Mouse (Mus musculus): ENCODE data around the gene Auh. TPM values are rescaled to one million over a fixed set of nuclear protein-coding genes. Genes with fewer than 3 reads are reported as not detected.

Gene Auh
- polyA plus RNA-seq, 1 experiment from 2014 or later, result 33.7 TPM

GRCm38 (mm10) chr13:52863436-52863835, 66.0 kb downstream of the Auh start:
- Histone ChIP-seq H3K27me3 (ENCODE audit: control insufficient read depth, insufficient read depth, low read length) (no peaks in the 10 kb centered on the region), H3K4me3 (ENCODE audit: low read depth, low read length) (no peak overlapping the region), H3K4me2 (ENCODE audit: low read depth, low read length, severe bottlenecking) (no peak overlapping the region), H3K27ac (ENCODE audit: low read depth, low read length) (no peak overlapping the region), H3K9me3 (ENCODE audit: control insufficient read depth, low read length) (no peaks in the 10 kb centered on the region), H3K4me1 (replicated peaks; ENCODE audit: control insufficient read depth, insufficient read depth, low read length) (no peaks in the 10 kb centered on the region), H3K9ac (ENCODE audit: low read length) (no peak overlapping the region), H3K36me3 (ENCODE audit: control insufficient read depth, insufficient read depth, low read length) (no peaks in the 10 kb centered on the region; the same call in 1 of the 2 replicates)
- DNase-seq (ENCODE audit: low spot score) (no peak), ATAC-seq (replicated peaks; ENCODE audit: low FRiP score) (no peak)
- 94% methylated on average over 8 of the region's 8 CpGs for WGBS

- no peak overlapping the region for H3K4me3 ChIP-seq (ENCODE audit: low read depth, low read length)
- WGBS, result 84% methylated on average over 22 of the region's 22 CpGs
- H3K27ac ChIP-seq (ENCODE audit: low read depth, low read length), result no peak overlapping the region
- no peaks in the 10 kb centered on the region; the same call in 1 of the 2 replicates for H3K36me3 ChIP-seq (ENCODE audit: control insufficient read depth, insufficient read depth, low read length)
- H3K4me1 ChIP-seq (replicated peaks; ENCODE audit: control insufficient read depth, insufficient read depth, low read length), result no peaks in the 10 kb centered on the region
- H3K9me3 ChIP-seq (ENCODE audit: control insufficient read depth, low read length), result no peaks in the 10 kb centered on the region
- no peak for DNase-seq (ENCODE audit: low spot score)
- H3K9ac ChIP-seq (ENCODE audit: low read length), result no peak overlapping the region
- no peaks in the 10 kb centered on the region for H3K27me3 ChIP-seq (ENCODE audit: control insufficient read depth, insufficient read depth, low read length)
- H3K4me2 ChIP-seq (ENCODE audit: low read depth, low read length, severe bottlenecking), result no peak overlapping the region
- no peak for ATAC-seq (replicated peaks; ENCODE audit: low FRiP score)
These were observed 69.3 kb downstream of the Auh start for GRCm38 (mm10) chr13:52860006-52860685.

- Histone ChIP-seq H3K4me3 (ENCODE audit: low read depth, low read length) (no peak overlapping the region), H3K4me2 (ENCODE audit: low read depth, low read length, severe bottlenecking) (no peak overlapping the region), H3K27ac (ENCODE audit: low read depth, low read length) (no peak overlapping the region; the same call in 1 of the 2 replicates), H3K9me3 (ENCODE audit: control insufficient read depth, low read length) (no peaks in the 10 kb centered on the region), H3K27me3 (ENCODE audit: control insufficient read depth, insufficient read depth, low read length) (no peaks in the 10 kb centered on the region), H3K36me3 (ENCODE audit: control insufficient read depth, insufficient read depth, low read length) (no peaks in the 10 kb centered on the region; the same call in 1 of the 2 replicates), H3K9ac (ENCODE audit: low read length) (no peak overlapping the region), H3K4me1 (replicated peaks; ENCODE audit: control insufficient read depth, insufficient read depth, low read length) (no peaks in the 10 kb centered on the region)
- no peak for ATAC-seq (replicated peaks; ENCODE audit: low FRiP score)
- DNase-seq (ENCODE audit: low spot score), result no peak
- 80% methylated on average over 16 of the region's 16 CpGs for WGBS
These were observed 70.2 kb downstream of the Auh start for GRCm38 (mm10) chr13:52859065-52859820.

- no peaks in the 10 kb centered on the region; the same call in 1 of the 2 replicates for H3K36me3 ChIP-seq (ENCODE audit: control insufficient read depth, insufficient read depth, low read length)
- no peak overlapping the region for H3K27ac ChIP-seq (ENCODE audit: low read depth, low read length)
- 90% methylated on average over 12 of the region's 12 CpGs for WGBS
- H3K4me3 ChIP-seq (ENCODE audit: low read depth, low read length), result no peak overlapping the region
- DNase-seq (ENCODE audit: low spot score) (no peak), ATAC-seq (replicated peaks; ENCODE audit: low FRiP score) (no peak)
- H3K4me2 ChIP-seq (ENCODE audit: low read depth, low read length, severe bottlenecking), result no peak overlapping the region
- H3K9me3 ChIP-seq (ENCODE audit: control insufficient read depth, low read length), result no peaks in the 10 kb centered on the region
- H3K27me3 ChIP-seq (ENCODE audit: control insufficient read depth, insufficient read depth, low read length), result no peaks in the 10 kb centered on the region
- no peaks in the 10 kb centered on the region for H3K4me1 ChIP-seq (replicated peaks; ENCODE audit: control insufficient read depth, insufficient read depth, low read length)
- H3K9ac ChIP-seq (ENCODE audit: low read length), result no peak overlapping the region
These were observed 71.1 kb downstream of the Auh start for GRCm38 (mm10) chr13:52858373-52858772.

- Histone ChIP-seq H3K36me3 (ENCODE audit: control insufficient read depth, insufficient read depth, low read length) (no peaks in the 10 kb centered on the region; the same call in 1 of the 2 replicates), H3K27me3 (ENCODE audit: control insufficient read depth, insufficient read depth, low read length) (no peaks in the 10 kb centered on the region), H3K4me1 (replicated peaks; ENCODE audit: control insufficient read depth, insufficient read depth, low read length) (no peaks in the 10 kb centered on the region), H3K4me3 (ENCODE audit: low read depth, low read length) (no peak overlapping the region), H3K27ac (ENCODE audit: low read depth, low read length) (no peak overlapping the region), H3K4me2 (ENCODE audit: low read depth, low read length, severe bottlenecking) (no peak overlapping the region), H3K9me3 (ENCODE audit: control insufficient read depth, low read length) (no peaks in the 10 kb centered on the region), H3K9ac (ENCODE audit: low read length) (no peak overlapping the region)
- ATAC-seq (replicated peaks; ENCODE audit: low FRiP score) (no peak), DNase-seq (ENCODE audit: low spot score) (no peak)
- WGBS, result 94% methylated on average over 5 of the region's 5 CpGs
These were observed 71.7 kb downstream of the Auh start for GRCm38 (mm10) chr13:52857781-52858180.

- no peak overlapping the region for H3K27ac ChIP-seq (ENCODE audit: low read depth, low read length)
- H3K36me3 ChIP-seq (ENCODE audit: control insufficient read depth, insufficient read depth, low read length), result no peaks in the 10 kb centered on the region
- no peaks in the 10 kb centered on the region for H3K9me3 ChIP-seq (ENCODE audit: control insufficient read depth, low read length)
- WGBS, result 78% methylated on average over 1 of the region's 1 CpGs
- DNase-seq (ENCODE audit: low spot score) (no peak), ATAC-seq (replicated peaks; ENCODE audit: low FRiP score) (no peak)
- no peak overlapping the region for H3K4me2 ChIP-seq (ENCODE audit: low read depth, low read length, severe bottlenecking)
- H3K27me3 ChIP-seq (ENCODE audit: control insufficient read depth, insufficient read depth, low read length), result no peaks in the 10 kb centered on the region
- H3K4me1 ChIP-seq (replicated peaks; ENCODE audit: control insufficient read depth, insufficient read depth, low read length), result no peaks in the 10 kb centered on the region
- H3K9ac ChIP-seq (ENCODE audit: low read length), result no peak overlapping the region
- no peak overlapping the region for H3K4me3 ChIP-seq (ENCODE audit: low read depth, low read length)
These were observed 75.9 kb downstream of the Auh start for GRCm38 (mm10) chr13:52853536-52853935.

GRCm38 (mm10) chr13:52851886-52852285, 77.6 kb downstream of the Auh start:
- Histone ChIP-seq H3K4me1 (replicated peaks; ENCODE audit: control insufficient read depth, insufficient read depth, low read length) (no peaks in the 10 kb centered on the region), H3K4me2 (ENCODE audit: low read depth, low read length, severe bottlenecking) (no peak overlapping the region), H3K9me3 (ENCODE audit: control insufficient read depth, low read length) (no peaks in the 10 kb centered on the region), H3K36me3 (ENCODE audit: control insufficient read depth, insufficient read depth, low read length) (no peaks in the 10 kb centered on the region), H3K9ac (ENCODE audit: low read length) (no peak overlapping the region), H3K27ac (ENCODE audit: low read depth, low read length) (no peak overlapping the region), H3K27me3 (ENCODE audit: control insufficient read depth, insufficient read depth, low read length) (no peaks in the 10 kb centered on the region), H3K4me3 (ENCODE audit: low read depth, low read length) (no peak overlapping the region)
- ATAC-seq (replicated peaks; ENCODE audit: low FRiP score) (no peak), DNase-seq (ENCODE audit: low spot score) (no peak)
- 86% methylated on average over 4 of the region's 4 CpGs for WGBS

GRCm38 (mm10) chr13:52850024-52850723, 79.3 kb downstream of the Auh start:
- Histone ChIP-seq H3K4me3 (ENCODE audit: low read depth, low read length) (no peak overlapping the region), H3K27me3 (ENCODE audit: control insufficient read depth, insufficient read depth, low read length) (no peaks in the 10 kb centered on the region), H3K4me1 (replicated peaks; ENCODE audit: control insufficient read depth, insufficient read depth, low read length) (no peaks in the 10 kb centered on the region), H3K27ac (ENCODE audit: low read depth, low read length) (no peak overlapping the region), H3K9ac (ENCODE audit: low read length) (no peak overlapping the region; the same call in 1 of the 2 replicates), H3K4me2 (ENCODE audit: low read depth, low read length, severe bottlenecking) (no peak overlapping the region), H3K9me3 (ENCODE audit: control insufficient read depth, low read length) (no peaks in the 10 kb centered on the region), H3K36me3 (ENCODE audit: control insufficient read depth, insufficient read depth, low read length) (no peaks in the 10 kb centered on the region)
- WGBS, result 88% methylated on average over 15 of the region's 15 CpGs
- no peak for ATAC-seq (replicated peaks; ENCODE audit: low FRiP score)
- DNase-seq (ENCODE audit: low spot score), result no peak

Measured in forebrain, embryonic 11.5 days (tissue).